Mouse (Mus musculus): ENCODE data around the gene Rab39.

The Rab39 gene

DNA sequence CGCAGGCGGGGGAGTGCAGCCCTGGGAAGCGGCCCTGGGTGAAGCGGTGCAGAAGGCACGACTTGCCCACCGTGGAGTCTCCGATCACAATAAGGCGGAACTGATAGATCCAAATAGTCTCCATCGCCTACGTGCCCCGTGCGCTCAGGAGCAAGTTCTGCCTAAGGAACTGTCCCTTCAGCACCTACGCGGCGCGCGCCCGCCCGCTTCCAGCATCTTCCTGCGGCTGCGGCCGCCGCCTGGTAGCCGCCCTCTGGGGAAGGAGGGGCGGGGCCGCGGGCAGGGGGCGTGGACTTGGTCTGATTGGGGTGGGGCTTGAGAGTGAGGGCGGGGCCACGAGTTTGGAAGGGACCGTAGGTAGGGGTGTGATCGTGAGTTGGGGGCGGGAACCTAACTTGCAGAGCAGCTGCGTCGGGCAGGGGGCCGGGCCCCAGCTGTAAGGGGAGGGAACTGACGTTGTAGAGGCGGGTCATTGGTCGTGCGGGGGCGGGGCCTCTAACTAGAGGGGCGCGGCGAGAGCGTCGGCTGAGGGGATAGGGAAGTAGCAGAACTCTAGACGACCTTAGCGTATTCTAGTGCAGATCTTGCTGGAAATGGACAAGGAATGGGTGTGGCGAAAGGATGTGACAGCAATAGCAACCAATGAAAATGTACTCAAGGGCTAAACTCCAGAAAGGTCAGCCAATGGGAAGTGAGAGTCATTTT, at the start of gene Rab39:
Rab39 (minus strand) TSS at position 241 of the 705 bp plus-strand sequence.
- peak; percentile 63 to 70 for DNase-seq (ENCODE audit: low spot score in 2 of 2)

DNA sequence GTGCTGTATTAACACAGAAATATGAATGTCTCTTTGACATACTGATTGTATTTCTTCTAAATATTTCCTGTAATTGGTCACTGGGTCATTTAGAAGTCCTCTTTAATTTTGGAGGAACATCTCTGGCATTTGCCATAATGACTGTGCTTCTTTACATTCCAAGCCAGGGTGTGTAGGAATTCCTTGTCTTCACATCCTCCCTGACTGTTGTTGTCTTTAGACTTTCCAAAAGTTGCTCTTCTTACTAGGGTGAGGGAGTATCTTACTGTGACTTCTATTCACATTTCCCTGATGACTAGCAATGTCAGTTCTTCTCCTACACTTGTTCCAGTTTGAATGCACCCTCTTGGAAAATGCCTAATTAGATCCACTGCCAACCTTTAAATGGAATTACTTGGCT, 48.8 kb upstream of the Rab39 start:
- no peak for DNase-seq (ENCODE audit: low spot score in 2 of 2)

DNA sequence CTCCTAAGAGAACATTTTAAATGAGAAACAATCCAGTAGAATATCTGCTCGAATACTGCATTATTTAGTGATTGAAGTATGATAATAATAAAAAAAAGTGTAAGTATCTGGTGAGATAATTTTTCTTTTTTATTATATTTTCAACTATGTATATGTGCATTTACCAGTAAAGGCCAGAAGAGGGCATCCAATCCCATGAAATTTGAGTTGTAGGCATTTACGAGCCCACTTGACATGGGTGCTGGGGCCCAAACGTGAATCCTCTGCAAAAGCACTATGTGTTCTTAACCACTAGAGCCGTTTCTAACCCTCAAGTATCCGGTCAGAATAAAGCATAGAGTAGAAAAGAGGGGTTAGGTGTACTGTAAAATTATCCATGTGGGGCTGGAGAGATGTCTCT, 44.9 kb upstream of the Rab39 start:
- no peak for DNase-seq (ENCODE audit: low spot score in 2 of 2)

DNA sequence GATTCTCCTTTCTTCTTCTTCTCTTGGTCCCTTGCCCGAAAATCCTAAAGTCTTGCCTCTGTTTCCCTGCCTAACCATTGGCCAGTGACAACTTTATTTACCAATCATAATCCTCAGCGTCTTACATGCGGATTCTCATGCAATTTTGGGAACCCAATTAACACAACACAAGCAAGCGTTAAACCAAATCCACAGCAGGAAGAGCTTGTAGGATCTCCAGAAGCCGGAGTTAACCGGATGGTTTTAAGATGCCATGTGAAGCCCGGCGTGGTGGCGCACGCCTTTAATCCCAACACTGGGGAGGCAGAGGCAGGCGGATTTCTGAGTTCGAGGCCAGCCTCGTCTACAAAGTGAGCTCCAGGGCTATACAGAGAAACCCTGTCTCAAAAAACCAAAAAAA, 44.4 kb upstream of the Rab39 start:
- no peak for DNase-seq (ENCODE audit: low spot score in 2 of 2)

DNA sequence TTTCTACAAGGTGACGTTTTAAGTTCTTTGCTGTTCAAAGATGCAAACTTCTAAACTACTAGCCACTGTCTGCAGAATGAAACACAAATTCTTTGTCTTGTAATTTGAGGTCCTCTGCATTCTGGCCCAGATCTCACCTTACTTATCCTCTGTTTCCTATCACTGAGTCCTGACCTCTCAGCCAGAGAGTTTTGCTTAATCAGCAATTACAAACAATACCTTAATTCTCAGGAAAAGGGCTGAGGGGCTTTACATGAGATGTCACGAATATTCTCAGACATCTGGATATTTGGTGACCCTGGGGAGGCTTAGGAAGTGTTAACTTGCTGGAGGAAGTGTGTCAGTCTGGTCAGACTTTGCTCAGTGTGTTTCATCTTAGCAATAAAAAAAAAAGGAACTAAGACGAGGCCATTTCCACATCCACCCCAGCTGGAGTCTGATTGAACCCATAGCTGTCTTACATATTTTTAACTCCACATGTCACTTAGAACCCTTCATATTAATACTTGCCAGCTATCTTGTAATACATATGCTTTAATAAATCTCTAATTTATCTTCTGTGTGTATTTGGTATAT, 34.9 kb upstream of the Rab39 start:
- DNase-seq (ENCODE audit: low spot score in 2 of 2): no peak

DNA sequence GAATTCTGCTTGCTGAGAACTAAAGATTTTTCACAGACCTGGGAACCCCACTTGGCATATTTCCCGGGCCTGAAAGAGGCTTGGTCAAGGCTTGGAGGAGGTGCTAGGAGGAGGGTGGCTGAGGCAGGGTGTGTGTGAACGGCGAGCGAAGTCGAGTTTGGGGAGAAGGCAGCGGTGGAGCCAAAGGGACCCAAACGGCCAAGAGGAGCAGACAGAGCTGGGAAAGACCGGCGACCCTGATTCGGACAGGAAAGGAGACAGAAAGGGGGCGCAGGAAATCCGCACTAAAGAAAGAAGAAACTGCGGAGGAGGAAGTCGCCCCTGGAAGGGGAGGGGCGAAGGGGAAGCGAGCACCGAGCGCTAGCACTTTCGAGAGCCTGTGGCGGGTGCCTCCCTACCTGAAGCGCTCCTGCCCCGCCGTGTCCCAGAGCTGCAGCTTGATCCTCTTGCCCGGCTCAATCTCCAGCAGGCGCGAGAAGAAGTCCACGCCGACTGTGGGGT, 491 bp downstream of the Rab39 start:
- DNase-seq (ENCODE audit: low spot score in 2 of 2): peak; percentile 3 to 5

DNA sequence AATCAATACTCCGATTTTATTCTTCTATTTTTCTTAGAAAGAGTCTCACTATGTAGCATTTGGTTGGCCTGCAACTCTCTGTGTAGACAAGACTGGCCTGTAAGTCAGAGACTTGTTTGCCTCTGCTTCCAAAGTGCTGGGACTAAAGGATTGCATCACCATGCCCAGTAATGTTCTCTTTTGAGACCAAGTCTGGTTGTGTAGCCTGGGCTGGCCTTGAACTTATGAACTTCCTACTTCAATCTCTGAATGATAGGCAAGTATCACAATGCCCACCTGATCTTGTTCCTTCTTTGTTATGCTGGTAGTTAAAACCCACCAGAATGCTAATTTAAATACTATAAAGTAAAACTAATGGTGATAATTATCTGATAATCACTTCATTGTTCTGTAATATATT, 3.0 kb downstream of the Rab39 start:
- DNase-seq (ENCODE audit: low spot score in 2 of 2): no peak

DNA sequence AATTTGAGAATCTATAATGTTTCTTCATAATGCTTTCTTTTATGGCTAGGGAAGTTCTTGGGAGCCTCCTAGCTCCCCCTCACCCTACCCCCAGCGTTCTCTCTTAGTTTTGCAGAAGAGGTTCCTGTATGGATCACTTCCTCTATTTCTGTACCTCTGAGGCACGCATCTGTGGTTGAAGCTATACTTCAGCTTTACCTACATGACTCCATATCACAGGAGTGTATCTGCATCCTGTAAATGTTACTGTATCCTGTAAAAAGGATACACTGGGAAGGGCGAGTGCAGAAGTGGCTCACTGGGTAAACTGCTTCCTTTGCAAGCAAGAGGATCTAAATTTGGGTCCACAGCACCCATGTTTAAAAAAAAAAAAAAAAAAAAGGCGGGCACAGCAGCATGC, 5.5 kb downstream of the Rab39 start:
- DNase-seq (ENCODE audit: low spot score in 2 of 2): no peak

DNA sequence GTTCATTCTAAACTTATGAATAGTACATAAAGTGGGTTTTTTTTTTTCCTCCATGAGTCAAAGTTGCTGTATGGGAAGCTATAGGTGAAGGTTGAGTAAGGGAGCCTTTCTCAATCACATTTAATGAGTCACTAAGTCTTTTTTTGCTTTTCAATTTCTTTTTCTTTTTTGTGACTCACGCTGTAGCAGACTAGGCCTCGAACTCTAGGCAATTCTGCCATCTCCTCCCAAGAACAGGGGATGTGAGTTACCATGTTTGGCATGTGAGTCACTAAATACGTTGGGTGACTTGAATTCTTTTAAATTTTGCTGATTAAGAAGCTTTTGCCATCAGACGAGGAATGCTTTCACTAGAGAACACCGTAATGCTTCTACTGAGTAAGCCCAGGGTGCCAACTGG, 10.2 kb downstream of the Rab39 start:
- DNase-seq (ENCODE audit: low spot score in 2 of 2): no peak

DNA sequence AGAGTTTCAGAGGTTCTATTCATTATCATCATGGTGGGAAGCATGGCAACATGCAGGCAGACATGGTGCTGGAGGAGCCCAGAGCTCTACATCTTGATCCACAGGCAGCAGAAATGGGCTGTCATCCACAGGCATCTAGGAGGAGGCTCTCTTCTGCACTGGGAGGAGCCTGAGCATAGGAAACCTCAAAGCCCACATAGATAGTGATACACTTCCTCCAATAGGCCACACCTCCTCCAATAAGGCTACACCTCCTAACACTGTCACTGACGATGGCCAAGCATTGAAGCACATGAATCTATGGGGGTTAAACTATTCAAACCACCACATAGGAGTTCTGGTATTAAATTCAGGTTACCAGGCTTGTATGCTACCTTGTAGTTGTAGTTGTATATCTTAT, 12.3 kb downstream of the Rab39 start:
- no peak for DNase-seq (ENCODE audit: low spot score in 2 of 2)

DNA sequence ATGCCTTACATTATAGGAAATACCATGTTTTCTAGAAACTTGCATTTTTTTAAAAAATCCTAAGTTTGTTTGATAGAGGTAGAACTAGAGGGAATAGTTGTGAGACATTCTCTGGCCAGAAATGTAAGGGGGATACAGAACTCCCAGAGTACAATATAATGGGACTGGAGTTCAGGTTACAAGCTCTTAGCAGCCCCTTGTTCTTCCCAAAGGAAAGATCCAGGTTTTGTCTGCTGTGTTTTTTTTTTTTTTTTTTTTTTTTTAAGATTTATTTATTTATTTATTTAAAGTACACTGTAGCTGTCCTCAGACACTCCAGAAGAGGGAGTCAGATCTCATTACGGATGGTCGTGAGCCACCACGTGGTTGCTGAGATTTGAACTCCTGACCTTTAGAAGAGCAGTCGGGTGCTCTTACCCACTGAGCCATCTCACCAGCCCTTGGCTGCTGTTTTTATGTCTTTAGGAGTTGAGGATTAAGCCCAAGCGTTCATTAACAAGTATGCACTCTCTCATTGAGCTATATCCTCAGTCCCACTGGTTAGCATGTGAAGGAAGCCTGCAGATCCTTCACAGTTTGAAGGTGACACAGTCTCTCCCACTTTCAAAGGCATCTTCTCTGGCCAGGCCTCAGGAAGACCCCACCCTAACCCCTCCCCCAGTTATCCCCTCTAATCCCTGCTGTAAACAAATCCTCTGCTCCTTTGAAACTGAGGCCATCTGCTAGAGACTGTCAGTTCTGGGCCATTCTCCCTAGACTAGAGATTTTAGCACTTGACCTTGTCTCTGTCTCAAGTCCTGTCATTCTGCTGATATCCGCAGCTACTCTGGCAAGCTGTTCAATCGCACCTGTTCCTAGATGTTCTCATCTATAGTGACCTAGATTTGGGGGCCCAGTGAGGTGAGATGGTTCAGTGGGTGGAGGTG, 14.0 kb downstream of the Rab39 start:
- DNase-seq (ENCODE audit: low spot score in 2 of 2): no peak

DNA sequence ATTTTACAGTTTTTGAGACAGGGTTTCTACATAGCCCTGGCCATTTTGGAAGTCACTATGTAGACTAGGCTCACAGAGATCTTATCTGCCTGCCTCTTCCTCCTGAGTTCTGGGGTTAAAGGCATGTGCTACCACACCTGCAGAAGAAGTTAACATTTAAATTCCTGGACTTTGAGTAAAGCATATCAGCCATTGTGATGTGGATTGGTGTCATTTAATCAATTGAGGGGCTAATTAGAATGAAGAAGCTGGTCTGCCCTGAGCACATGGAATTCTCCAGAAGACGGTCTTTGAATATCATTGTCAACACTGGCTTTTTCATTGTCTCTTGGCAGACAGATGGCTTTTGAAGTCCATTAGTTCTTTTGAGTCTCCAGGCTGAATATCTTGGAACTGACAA, 25.2 kb downstream of the Rab39 start:
- DNase-seq (ENCODE audit: low spot score in 2 of 2): no peak

DNA sequence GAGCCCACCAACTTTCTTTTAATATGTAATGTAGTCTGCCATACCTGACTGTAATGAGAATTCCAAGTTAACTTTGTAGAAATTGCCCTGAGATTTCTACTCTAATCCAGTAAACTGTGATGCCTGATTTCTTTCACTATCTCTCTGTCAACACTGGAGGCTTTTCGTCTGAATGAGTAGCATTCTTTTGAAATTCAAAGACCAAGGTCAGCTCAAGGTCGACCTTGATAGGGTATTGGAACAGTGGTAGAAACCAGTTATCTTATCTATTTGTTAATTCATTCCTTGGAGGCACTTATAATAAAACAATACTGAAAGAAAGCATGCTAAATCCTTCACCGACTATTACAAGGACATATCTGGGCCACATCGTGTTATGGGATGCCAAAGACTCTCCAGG, 29.1 kb downstream of the Rab39 start:
- DNase-seq (ENCODE audit: low spot score in 2 of 2): no peak

DNA sequence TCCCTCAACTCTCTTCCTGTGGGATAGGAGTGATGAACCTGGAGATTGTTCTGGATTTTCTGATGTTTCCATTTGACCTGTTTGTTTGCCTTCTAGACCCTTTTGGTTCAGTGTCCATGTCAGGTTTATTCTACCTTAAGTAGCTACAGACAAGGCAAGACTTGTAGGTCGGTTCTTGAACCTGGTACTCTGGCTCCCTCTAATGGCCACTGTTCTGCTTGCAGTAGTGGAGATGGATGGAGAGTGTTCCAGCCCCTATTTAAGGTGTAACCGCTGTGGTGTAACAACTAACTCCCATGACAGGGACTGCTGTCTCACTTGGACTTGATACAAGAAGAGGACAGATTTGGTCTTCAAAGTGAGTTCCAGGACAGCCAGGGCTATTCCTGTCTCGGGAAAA, 32.5 kb downstream of the Rab39 start:
- peak; percentile 39 to 49 for DNase-seq (ENCODE audit: low spot score in 2 of 2)

DNA sequence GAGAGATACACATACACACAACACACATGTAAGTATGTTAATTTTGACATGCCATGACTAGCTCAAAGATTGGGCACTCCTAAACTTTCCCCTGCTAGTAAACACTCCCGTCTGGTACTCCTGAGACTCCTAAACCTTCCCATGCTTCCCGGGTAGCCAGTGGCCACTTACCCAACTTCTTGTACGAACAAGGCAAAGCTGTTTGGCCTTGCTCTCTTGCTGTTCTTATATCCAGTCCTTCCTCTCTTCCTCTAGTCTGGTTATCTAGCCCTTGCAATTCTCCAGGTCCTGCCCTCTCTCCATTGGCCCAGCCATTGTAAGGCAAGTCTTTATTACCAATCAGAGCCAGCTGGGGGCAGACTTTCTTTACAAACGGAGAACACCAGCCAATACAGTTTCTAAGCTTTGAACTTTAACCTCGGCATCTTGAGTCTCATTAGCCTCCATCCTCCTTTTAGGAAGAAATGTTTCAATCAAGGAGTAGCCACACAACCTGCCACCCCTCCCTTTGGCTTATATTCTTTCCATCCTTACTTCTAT, 36.3 kb downstream of the Rab39 start, which contains the start of gene Cul5:
Cul5 (minus strand) TSS at position 335 of the 540 bp plus-strand sequence.
- DNase-seq (ENCODE audit: low spot score in 2 of 2): no peak

DNA sequence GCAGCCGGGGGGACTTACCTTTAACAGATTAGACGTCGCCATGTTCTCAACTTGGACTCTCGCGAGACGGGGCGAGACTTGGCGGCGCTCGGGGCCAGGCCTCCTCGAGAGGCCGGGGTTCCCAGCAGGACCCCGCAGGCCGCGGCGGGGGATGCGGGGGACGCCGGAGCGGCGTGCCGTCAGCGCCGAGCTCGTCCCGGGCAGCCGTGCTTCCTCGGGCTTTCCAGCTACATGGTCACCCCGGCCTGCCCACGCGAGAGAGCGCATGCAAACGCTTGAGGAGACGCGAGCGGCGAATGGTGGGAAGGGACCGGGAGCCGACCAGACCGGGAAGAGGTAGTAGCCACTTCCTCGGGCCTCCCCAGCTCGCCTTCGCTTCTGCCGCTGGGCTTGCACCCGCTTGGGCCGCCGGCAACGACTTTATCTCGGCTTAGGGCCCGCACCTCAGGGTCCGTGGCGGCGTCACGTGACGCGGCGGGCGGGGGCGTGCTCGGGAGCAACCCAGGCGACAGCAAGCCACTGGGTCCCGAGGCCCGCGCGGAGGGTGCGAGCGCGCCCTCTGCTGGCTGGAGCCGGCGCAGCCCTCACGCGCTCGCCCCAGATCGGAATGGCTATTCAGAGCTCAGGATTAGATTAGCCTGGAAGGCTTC, 38.9 kb downstream of the Rab39 start:
- peak; percentile 87 to 88 for DNase-seq (ENCODE audit: low spot score in 2 of 2)

DNA sequence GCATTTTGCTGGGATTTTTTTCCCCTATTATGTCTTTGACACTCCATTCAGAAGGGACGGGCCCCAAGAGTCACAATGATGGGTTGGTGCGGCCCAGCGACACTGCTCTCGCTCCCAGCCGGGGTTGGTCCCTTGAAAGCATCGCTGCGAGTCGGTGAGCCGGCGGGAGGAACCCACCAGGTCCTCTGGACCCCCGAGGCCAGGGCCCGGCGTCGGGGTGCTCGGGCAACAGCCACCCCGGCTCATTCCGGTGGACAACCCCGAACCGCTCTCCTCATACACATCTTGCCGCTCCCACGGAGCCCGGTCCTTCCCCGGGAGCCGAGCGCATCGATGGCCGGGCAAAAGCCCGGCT, 39.4 kb downstream of the Rab39 start:
- no peak for DNase-seq (ENCODE audit: low spot score in 2 of 2)

DNA sequence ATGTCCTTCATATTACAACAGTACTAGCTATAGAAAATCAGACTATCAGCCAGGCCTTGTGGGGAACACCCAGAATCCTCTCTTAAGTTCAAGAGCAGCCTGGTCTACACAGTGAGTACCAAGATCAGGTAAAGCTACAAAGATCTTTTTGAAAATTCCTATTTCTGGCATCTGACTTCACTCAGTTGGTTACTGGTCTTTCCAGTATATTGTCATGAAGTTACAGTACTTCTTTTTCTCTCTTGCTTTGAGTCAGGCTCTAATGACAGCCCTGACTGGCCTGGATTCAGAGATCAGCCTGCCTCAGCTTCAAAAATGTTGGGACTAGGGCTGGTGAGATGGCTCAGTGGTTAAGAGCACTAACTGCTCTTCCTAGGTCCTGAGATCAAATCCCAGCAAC, 40.6 kb downstream of the Rab39 start:
- no peak for DNase-seq (ENCODE audit: low spot score in 2 of 2)

DNA sequence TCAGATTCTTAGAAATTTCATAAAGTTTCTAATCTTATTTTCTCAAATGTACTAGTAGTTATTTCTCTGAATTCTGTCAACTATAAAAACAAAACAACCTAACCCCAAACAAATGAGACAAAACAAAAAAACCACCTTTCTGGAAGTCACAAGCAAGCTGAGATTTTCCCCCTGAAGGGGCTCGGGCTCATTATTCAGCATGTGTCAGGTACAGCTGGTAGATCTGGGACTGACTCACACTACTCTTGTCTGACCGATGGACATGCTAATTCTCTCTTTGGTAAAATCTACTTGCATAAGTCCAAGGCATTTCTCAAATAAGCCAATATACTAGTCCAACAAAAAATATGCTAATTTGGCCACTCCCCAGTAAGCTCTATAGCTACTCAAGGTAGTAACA, 41.2 kb downstream of the Rab39 start:
- no peak for DNase-seq (ENCODE audit: low spot score in 2 of 2)

DNA sequence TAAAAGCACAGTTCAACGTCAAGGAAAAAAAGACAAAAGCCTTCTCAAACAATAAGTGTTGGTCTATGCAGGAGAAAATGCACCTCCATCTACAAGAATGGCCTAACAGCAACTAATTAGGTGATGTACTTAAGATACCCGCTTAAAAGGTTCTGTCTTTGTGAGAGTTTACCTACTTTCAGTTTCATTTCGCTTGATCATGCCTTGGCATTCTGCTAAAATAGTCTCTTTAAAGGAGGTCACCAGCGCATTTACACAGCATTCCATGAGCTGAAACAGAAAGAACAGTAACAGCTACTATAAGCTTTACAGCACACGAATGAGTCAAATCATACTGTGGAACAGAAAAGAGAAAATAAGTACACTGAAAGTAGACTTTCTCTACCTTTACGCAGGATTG, 71.2 kb downstream of the Rab39 start:
- no peak for DNase-seq (ENCODE audit: low spot score in 2 of 2)
